Comparison of ENCODE assay signal across 8 mouse cellular contexts in genomic region chr11:93988328-93989062, GRCm38 (mm10). TPM values are rescaled to one million over a fixed set of nuclear protein-coding genes. Genes with fewer than 3 reads are reported as not detected.
A peak's percentile ranks its signal among the peaks of the same experiment; 100 is the strongest.
DNase-seq lines count a peak whose midpoint lies in the region; ATAC-seq and TF ChIP-seq lines count a peak whose summit lies in the region.
"Had no signal": no experiment of that assay in that cellular context is flagged by ENCODE, and none has a peak within 500 bp of the region (broad histone marks: within the 10 kb centered on the region; RNA-seq: fewer than 3 reads in every experiment).

No protein-coding gene starts in this region.

- no peaks in the 10 kb centered on the region for H3K9me3 ChIP-seq in embryonic facial prominence, embryonic 13.5 days
- no peaks in the 10 kb centered on the region for H3K9me3 ChIP-seq in intestine, embryonic 15.5 days
- no peaks in the 10 kb centered on the region for H3K9me3 ChIP-seq in liver, postnatal 0 days (ENCODE audit: low read length)
- H3K9me3 ChIP-seq: forebrain, embryonic 12.5 days had no signal

- H3K4me2 ChIP-seq in embryonic facial prominence, embryonic 13.5 days = no peak overlapping the region
- H3K4me2 ChIP-seq in intestine, embryonic 15.5 days (replicated peaks) = no peak overlapping the region
- H3K4me2 ChIP-seq in liver, postnatal 0 days (ENCODE audit: low read depth, low read length) = no peak overlapping the region
- H3K4me2 ChIP-seq: forebrain, embryonic 12.5 days had no signal

- H3K27ac ChIP-seq in embryonic facial prominence, embryonic 13.5 days = peak overlapping the region; percentile 12
- H3K27ac ChIP-seq in intestine, embryonic 15.5 days = peak overlapping the region; percentile 57
- peak overlapping the region; percentile 85 for H3K27ac ChIP-seq in liver, postnatal 0 days (ENCODE audit: low read depth)
- H3K27ac ChIP-seq: forebrain, embryonic 12.5 days had no signal

- H3K4me1 ChIP-seq in embryonic facial prominence, embryonic 13.5 days = no peaks in the 10 kb centered on the region
- no peaks in the 10 kb centered on the region for H3K4me1 ChIP-seq in intestine, embryonic 15.5 days (replicated peaks)
- 0 out of 2 replicates have a peak, but pooled peaks cover 5% of the 10 kb centered on the region for H3K4me1 ChIP-seq in liver, postnatal 0 days (ENCODE audit: insufficient read depth)
- H3K4me1 ChIP-seq: forebrain, embryonic 12.5 days had no signal

- no peaks in the 10 kb centered on the region for H3K36me3 ChIP-seq in embryonic facial prominence, embryonic 13.5 days
- H3K36me3 ChIP-seq in intestine, embryonic 15.5 days = no peaks in the 10 kb centered on the region
- no peaks in the 10 kb centered on the region for H3K36me3 ChIP-seq in liver, postnatal 0 days (replicated peaks; ENCODE audit: insufficient read depth, low read length)
- H3K36me3 ChIP-seq: forebrain, embryonic 12.5 days had no signal

- no peak overlapping the region for H3K4me3 ChIP-seq in embryonic facial prominence, embryonic 13.5 days
- H3K4me3 ChIP-seq in intestine, embryonic 15.5 days (replicated peaks) = no peak overlapping the region
- no peak overlapping the region for H3K4me3 ChIP-seq in liver, postnatal 0 days (ENCODE audit: low read depth, low read length)
- H3K4me3 ChIP-seq: forebrain, embryonic 12.5 days had no signal

- no peak for ATAC-seq in embryonic facial prominence, embryonic 13.5 days (ENCODE audit: insufficient number of reproducible peaks, insufficient read depth, low FRiP score, low TSS enrichment, low read depth)
- ATAC-seq in intestine, embryonic 15.5 days = peak; percentile 39; the same call in 1 of the 2 replicates
- peak; percentile 38; the same call in 1 of the 2 replicates for ATAC-seq in liver, postnatal 0 days
- no peak for ATAC-seq in activated CD4-positive, CD25-positive, alpha-beta regulatory T cell, adult 4 months

- DNase-seq in NIH3T3 (ENCODE audit: low read depth) = peak; percentile 81
- no peak for DNase-seq in liver, postnatal 0 days
- no peak for DNase-seq in cerebellum, adult 11 months
- DNase-seq in thymus, postnatal 25 days = no peak

- no peaks in the 10 kb centered on the region for H3K27me3 ChIP-seq in embryonic facial prominence, embryonic 13.5 days
- no peaks in the 10 kb centered on the region for H3K27me3 ChIP-seq in intestine, embryonic 15.5 days (replicated peaks)
- no peaks in the 10 kb centered on the region for H3K27me3 ChIP-seq in liver, postnatal 0 days (ENCODE audit: insufficient read depth, low read length)

- 58% methylated on average over 12 of the region's 12 CpGs for WGBS in embryonic facial prominence, embryonic 13.5 days
- 46% methylated on average over 12 of the region's 12 CpGs for WGBS in intestine, embryonic 15.5 days
- WGBS in liver, postnatal 0 days (ENCODE audit: insufficient replicate concordance) = 56% methylated on average over 12 of the region's 12 CpGs

- TF ChIP-seq CTCF in liver, postnatal 0 days (IDR thresholded peaks at IDR 0.05; ENCODE audit: low read depth) = no peak

- TF ChIP-seq EP300 in liver, postnatal 0 days (IDR thresholded peaks at IDR 0.05; ENCODE audit: low read depth) = no peak

- H3K9ac ChIP-seq in embryonic facial prominence, embryonic 13.5 days = no peak overlapping the region
- no peak overlapping the region for H3K9ac ChIP-seq in intestine, embryonic 15.5 days
- H3K9ac ChIP-seq in liver, postnatal 0 days (replicated peaks) = no peak overlapping the region
- H3K9ac ChIP-seq: forebrain, embryonic 12.5 days had no signal

RNA-seq across cellular contexts. Expression of gene Spag9, which starts 7.4 kb away (rescaled TPM):
- 46.3 and 56.7 TPM in 2 replicates for polyA plus RNA-seq in embryonic facial prominence, embryonic 13.5 days (2015; fragmentation: Nextera tagmentation; extraction: Ambion mirVana)
- 30.7 and 31.5 TPM in 2 replicates for polyA plus RNA-seq in intestine, embryonic 15.5 days (2015; fragmentation: Nextera tagmentation; extraction: Ambion mirVana)
- polyA plus RNA-seq in liver, postnatal 0 days (2015; fragmentation: Nextera tagmentation; extraction: Ambion mirVana) = 21.3 and 22.8 TPM in 2 replicates
- 10 to 100 TPM; 17.2 to 18.7 TPM for polyA plus RNA-seq in activated CD4-positive, CD25-positive, alpha-beta regulatory T cell, adult 4 months (2017; shearing (Covaris generic))

RNA-seq across cellular contexts. Expression of gene Nme1, which starts 20.2 kb away (rescaled TPM):
- polyA plus RNA-seq in embryonic facial prominence, embryonic 13.5 days (2015; fragmentation: Nextera tagmentation; extraction: Ambion mirVana) = 127 and 140 TPM in 2 replicates
- polyA plus RNA-seq in intestine, embryonic 15.5 days (2015; fragmentation: Nextera tagmentation; extraction: Ambion mirVana) = 162 and 174 TPM in 2 replicates
- polyA plus RNA-seq in liver, postnatal 0 days (2015; fragmentation: Nextera tagmentation; extraction: Ambion mirVana) = 73.5 and 84.8 TPM in 2 replicates
- 100 to 1,000 TPM; 144 to 327 TPM for polyA plus RNA-seq in activated CD4-positive, CD25-positive, alpha-beta regulatory T cell, adult 4 months (2017; shearing (Covaris generic))

RNA-seq across cellular contexts. Expression of gene Gm20390, which starts 20.4 kb away (rescaled TPM):
- polyA plus RNA-seq in embryonic facial prominence, embryonic 13.5 days (2015; fragmentation: Nextera tagmentation; extraction: Ambion mirVana) = 306 and 441 TPM in 2 replicates
- 432 and 477 TPM in 2 replicates for polyA plus RNA-seq in intestine, embryonic 15.5 days (2015; fragmentation: Nextera tagmentation; extraction: Ambion mirVana)
- polyA plus RNA-seq in liver, postnatal 0 days (2015; fragmentation: Nextera tagmentation; extraction: Ambion mirVana) = 143 and 158 TPM in 2 replicates
- 100 to 1,000 TPM in 1 of 2 experiments, 10 to 100 TPM in 1; 19.2 to 305 TPM for polyA plus RNA-seq in activated CD4-positive, CD25-positive, alpha-beta regulatory T cell, adult 4 months (2017; shearing (Covaris generic))

RNA-seq across cellular contexts. Expression of gene Nme2, which starts 32.4 kb away (rescaled TPM):
- polyA plus RNA-seq in embryonic facial prominence, embryonic 13.5 days (2015; fragmentation: Nextera tagmentation; extraction: Ambion mirVana) = 303 and 337 TPM in 2 replicates
- 311 and 348 TPM in 2 replicates for polyA plus RNA-seq in intestine, embryonic 15.5 days (2015; fragmentation: Nextera tagmentation; extraction: Ambion mirVana)
- polyA plus RNA-seq in liver, postnatal 0 days (2015; fragmentation: Nextera tagmentation; extraction: Ambion mirVana) = 166 and 188 TPM in 2 replicates
- polyA plus RNA-seq in activated CD4-positive, CD25-positive, alpha-beta regulatory T cell, adult 4 months (2017; shearing (Covaris generic)) = 100 to 1,000 TPM; 149 to 492 TPM

Comparison
In these comparisons a context has a peak if more than half of its experiments do, and no peak if none do; other contexts are left out.
1. ATAC-seq: peak in intestine, embryonic 15.5 days (single experiment) and liver, postnatal 0 days (single experiment); none in embryonic facial prominence, embryonic 13.5 days (single experiment) and activated CD4-positive, CD25-positive, alpha-beta regulatory T cell, adult 4 months (single experiment).
2. H3K27ac ChIP-seq: peak in every context shown above with its lines; median percentile 85 in liver, postnatal 0 days; 57 in intestine, embryonic 15.5 days; 12 in embryonic facial prominence, embryonic 13.5 days.